Mouse (Mus musculus) myocyte (in vitro differentiated cells): ENCODE results near the gene Spata5.

ENCODE experiments used
- CEBPB ChIP-seq: IDR thresholded peaks from 2 replicates; pipeline ENCODE4 v1.6.1; 2011; ENCODE audit warnings: mild to moderate bottlenecking, moderate library complexity; ENCODE audit not compliant: poor library complexity, insufficient read depth, severe bottlenecking
- E2F4 ChIP-seq: IDR thresholded peaks from one replicate; pipeline ENCODE4 v1.6.1; 2011; ENCODE audit warnings: mild to moderate bottlenecking, control low read depth, moderate library complexity; ENCODE audit not compliant: insufficient read depth
- MAX ChIP-seq: IDR thresholded peaks from one replicate; pipeline ENCODE4 v1.6.1; 2011; ENCODE audit warnings: low read depth, mild to moderate bottlenecking, control low read depth
- MYOD1 ChIP-seq, 3 experiments: IDR thresholded peaks; one replicate each; pipeline ENCODE4 v1.6.1; 2011; ENCODE audit warnings: control low read depth in 2 of 3, low read depth in 2 of 3, mild to moderate bottlenecking in 2 of 3, moderate library complexity in 1 of 3; ENCODE audit not compliant: insufficient read length in 2 of 3, control insufficient read depth in 1 of 3
- MYOG ChIP-seq, 3 experiments: IDR thresholded peaks; one replicate each; pipeline ENCODE4 v1.6.1; 2011; ENCODE audit warnings: control low read depth in 2 of 3, low read depth in 2 of 3, mild to moderate bottlenecking in 2 of 3; ENCODE audit not compliant: insufficient read length in 2 of 3, control insufficient read depth in 1 of 3, insufficient read depth in 1 of 3
- POLR2A ChIP-seq: IDR thresholded peaks from one replicate; pipeline ENCODE4 v1.6.1; 2011; ENCODE audit warnings: low read depth, mild to moderate bottlenecking, control low read depth, moderate library complexity; ENCODE audit not compliant: insufficient read length
- POLR2AphosphoS2 ChIP-seq: IDR thresholded peaks from one replicate; pipeline ENCODE4 v1.6.1; 2011; ENCODE audit warnings: low read depth, control low read depth; ENCODE audit not compliant: insufficient read length
- SRF ChIP-seq: IDR thresholded peaks from one replicate; pipeline ENCODE4 v1.6.1; 2011; ENCODE audit warnings: low read depth; ENCODE audit not compliant: control insufficient read depth, insufficient read length
- TCF12 ChIP-seq: IDR thresholded peaks from one replicate; pipeline ENCODE4 v1.6.1; 2011; ENCODE audit warnings: mild to moderate bottlenecking, control low read depth; ENCODE audit not compliant: poor library complexity, insufficient read depth, severe bottlenecking
- USF1 ChIP-seq: IDR thresholded peaks from one replicate; pipeline ENCODE4 v1.6.1; 2011; ENCODE audit warnings: low read depth, mild to moderate bottlenecking, control low read depth, moderate library complexity

DNA sequence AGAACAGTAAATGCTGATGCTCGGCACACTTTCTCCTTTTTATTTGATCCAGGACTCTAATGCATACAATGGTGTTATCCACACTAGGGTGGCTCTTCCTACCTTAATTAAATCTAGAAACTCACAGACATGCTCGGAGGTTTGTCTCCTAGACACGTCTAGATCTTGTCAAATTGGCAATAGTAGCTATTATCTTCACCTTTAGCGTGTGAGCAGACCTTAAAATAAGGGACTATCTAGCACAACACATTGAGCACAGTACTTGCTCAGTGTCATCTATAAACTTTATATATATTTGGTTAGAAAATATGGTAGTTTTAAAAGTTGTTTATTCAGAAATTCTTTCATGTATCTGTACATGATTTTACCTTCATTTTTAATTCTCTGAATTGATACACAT is 126.7 kb downstream of the Spata5 start:
- TF ChIP-seq POLR2A = no peak
- TF ChIP-seq E2F4 = no peak
- no peak for TF ChIP-seq USF1
- no peak for TF ChIP-seq MAX
- TF ChIP-seq CEBPB = no peak
- no peak for TF ChIP-seq POLR2AphosphoS2
- no peak for TF ChIP-seq SRF
- no peak for TF ChIP-seq TCF12
- TF ChIP-seq MYOG (IDR thresholded peaks at IDR 0.05; ENCODE audit: control insufficient read depth in 1 of 3, insufficient read depth in 1 of 3, insufficient read length in 2 of 3, low read depth in 2 of 3) = no peak
- no peak for TF ChIP-seq MYOD1 (IDR thresholded peaks at IDR 0.05; ENCODE audit: control insufficient read depth in 1 of 3, insufficient read length in 2 of 3, low read depth in 2 of 3)
